Mouse (Mus musculus) erythroblast, embryonic 14.5 days (primary cell): Measurements from ENCODE around the gene Usp17lc. TPM values are rescaled to one million over a fixed set of nuclear protein-coding genes. Genes with fewer than 3 reads are reported as not detected.
"Not testable (repeated sequence)": the region's sequence is repeated elsewhere in the genome, so short reads cannot be mapped to it uniquely, and the experiment has no call there.

Experiments
- H3K27me3 ChIP-seq: 2 replicates; pipeline ENCODE4 v1.6.1; 2012; ENCODE audit warnings: inconsistent platforms; ENCODE audit not compliant: control insufficient read depth
- H3K36me3 ChIP-seq: 2 replicates; pipeline ENCODE4 v1.6.1; 2012; ENCODE audit warnings: mild to moderate bottlenecking, inconsistent platforms; ENCODE audit not compliant: control insufficient read depth
- H3K4me1 ChIP-seq: 2 replicates; pipeline ENCODE4 v1.6.1; 2012; ENCODE audit warnings: inconsistent platforms; ENCODE audit not compliant: control insufficient read depth
- H3K4me3 ChIP-seq: replicated peaks from 2 replicates; pipeline ENCODE3; 2012; ENCODE audit warnings: moderate library complexity, mild to moderate bottlenecking, inconsistent platforms
- H3K9me3 ChIP-seq: 2 replicates; pipeline ENCODE4 v1.6.1; 2012; ENCODE audit warnings: low read length, inconsistent platforms, mixed read lengths; ENCODE audit not compliant: control insufficient read depth
- GATA1 ChIP-seq: IDR thresholded peaks from 2 replicates; pipeline ENCODE4 v1.6.1; 2012; ENCODE audit warnings: low read length, inconsistent platforms, mixed read lengths
- TAL1 ChIP-seq: IDR thresholded peaks from 3 replicates; pipeline ENCODE4 v1.6.1; 2012; ENCODE audit warnings: low read length, inconsistent platforms, mixed read lengths
- polyA plus RNA-seq: library from polyadenylated mRNA; stranded (reverse); fragments of >175 nt; gene quantifications from 2 replicates; pipeline ENCODE4 v1.2.3, GENCODE M21; 2012

The Usp17lc gene
- polyA plus RNA-seq = not detected in 2 replicates

GRCm38 (mm10) chr7:103414772-103415171, at the start of gene Usp17lc:
Gene Usp17lc, plus strand, starts transcription at chr7:103415072.
- H3K4me1 ChIP-seq, H3K27me3 ChIP-seq, H3K4me3 ChIP-seq, H3K9me3 ChIP-seq, H3K36me3 ChIP-seq: not testable (repeated sequence)

GRCm38 (mm10) chr7:103386077-103386476, 28.8 kb upstream of the Usp17lc start, which contains the start of gene Olfr603:
Gene Olfr603, minus strand, starts transcription at chr7:103386177.
- Histone ChIP-seq H3K4me1 (no peaks in the 10 kb centered on the region), H3K36me3 (no peaks in the 10 kb centered on the region)

DNA sequence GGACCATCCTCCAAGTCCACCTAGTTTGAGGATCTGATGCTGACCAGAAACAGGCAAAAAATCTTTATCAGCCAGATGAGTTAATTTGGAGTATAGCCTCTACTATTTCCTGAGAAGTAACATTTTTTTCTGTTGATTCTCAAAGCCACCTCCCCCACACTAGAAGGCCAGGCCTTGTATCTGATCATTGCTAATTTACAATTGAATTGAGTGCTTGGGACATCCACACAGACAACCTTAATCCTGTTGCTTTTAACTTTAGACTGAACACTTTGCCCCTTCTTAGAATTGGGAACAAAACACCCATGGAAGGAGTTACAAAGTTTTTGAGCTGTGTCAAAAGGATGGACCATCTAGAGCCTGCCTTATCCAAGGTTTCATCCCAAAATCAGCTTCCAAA, 17.1 kb upstream of the Usp17lc start:
- no peak for TF ChIP-seq TAL1
- no peak for TF ChIP-seq GATA1
- no peaks in the 10 kb centered on the region for H3K9me3 ChIP-seq
- H3K27me3 ChIP-seq = no peaks in the 10 kb centered on the region
- no peaks in the 10 kb centered on the region for H3K36me3 ChIP-seq
- no peaks in the 10 kb centered on the region for H3K4me1 ChIP-seq
- no peak overlapping the region for H3K4me3 ChIP-seq

More at GRCm38 (mm10) chr7:103386077-103386476, 28.8 kb upstream of the Usp17lc start, which contains the start of gene Olfr603:
- TF ChIP-seq TAL1 (no peak), GATA1 (no peak)
- H3K27me3 ChIP-seq = no peaks in the 10 kb centered on the region
- H3K4me3 ChIP-seq = no peak within 1 kb of the TSS
- H3K9me3 ChIP-seq = no peaks in the 10 kb centered on the region

DNA sequence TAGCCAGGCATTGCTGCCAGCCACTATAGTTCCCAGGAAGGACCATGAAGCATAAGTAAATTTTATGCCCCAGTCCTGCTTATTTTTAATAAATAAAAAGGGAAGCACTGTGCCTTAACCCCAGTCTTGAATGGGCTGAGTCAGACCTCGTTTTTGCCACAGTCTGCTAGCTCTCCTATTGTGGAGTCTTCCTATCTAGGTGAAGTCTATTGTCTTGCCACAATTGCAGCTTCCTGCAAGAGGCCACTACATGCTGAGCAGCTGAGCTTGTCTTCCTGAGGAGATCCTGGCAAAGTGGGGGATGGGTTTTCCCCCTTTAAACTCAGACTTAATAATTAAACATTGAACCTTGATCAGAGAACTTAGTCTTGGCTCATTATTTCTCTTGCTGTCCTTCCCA, 15.9 kb upstream of the Usp17lc start:
- Histone ChIP-seq H3K4me3 (no peak overlapping the region), H3K27me3 (no peaks in the 10 kb centered on the region), H3K4me1 (no peaks in the 10 kb centered on the region), H3K9me3 (no peaks in the 10 kb centered on the region), H3K36me3 (no peaks in the 10 kb centered on the region)
- TF ChIP-seq GATA1 (no peak), TAL1 (no peak)

GRCm38 (mm10) chr7:103406521-103407055, 8.3 kb upstream of the Usp17lc start:
- H3K36me3 ChIP-seq, H3K4me1 ChIP-seq, H3K27me3 ChIP-seq, H3K9me3 ChIP-seq, H3K4me3 ChIP-seq: not testable (repeated sequence)

GRCm38 (mm10) chr7:103445339-103445738, 30.5 kb downstream of the Usp17lc start, which contains the start of gene Olfr605:
Gene Olfr605, minus strand, starts transcription at chr7:103445439.
- H3K9me3 ChIP-seq = peaks cover 7% of the 10 kb centered on the region
- no peak for TF ChIP-seq TAL1
- no peak for TF ChIP-seq GATA1
- no peak within 1 kb of the TSS for H3K4me3 ChIP-seq
- no peaks in the 10 kb centered on the region for H3K4me1 ChIP-seq
- no peaks in the 10 kb centered on the region for H3K27me3 ChIP-seq
- no peaks in the 10 kb centered on the region for H3K36me3 ChIP-seq

- H3K4me3 ChIP-seq = no peak within 1 kb of the TSS
- H3K4me1 ChIP-seq = no peaks in the 10 kb centered on the region
- TF ChIP-seq TAL1 = no peak
- TF ChIP-seq GATA1 = no peak
- no peaks in the 10 kb centered on the region for H3K36me3 ChIP-seq
- no peaks in the 10 kb centered on the region for H3K27me3 ChIP-seq
- H3K9me3 ChIP-seq = no peaks in the 10 kb centered on the region
These were observed 33.9 kb downstream of the Usp17lc start, which contains the start of gene Olfr606 for GRCm38 (mm10) chr7:103448746-103449145. Gene Olfr606, plus strand, starts transcription at chr7:103449046.

- no peaks in the 10 kb centered on the region for H3K27me3 ChIP-seq
- H3K4me1 ChIP-seq = no peaks in the 10 kb centered on the region
- no peak for TF ChIP-seq TAL1
- no peak for TF ChIP-seq GATA1
- H3K36me3 ChIP-seq = no peaks in the 10 kb centered on the region
- H3K4me3 ChIP-seq = no peak overlapping the region
- peaks cover 2% of the 10 kb centered on the region; the same call in 1 of the 2 replicates for H3K9me3 ChIP-seq
These were observed 45.7 kb downstream of the Usp17lc start for GRCm38 (mm10) chr7:103460590-103460989.

Other genes with a start within 250 kb of the Usp17lc start
- gene Olfr591, start 236.7 kb upstream of the Usp17lc start, polyA plus RNA-seq = not detected in 2 replicates
- not detected in 2 replicates for gene Olfr592, start 230.3 kb upstream of the Usp17lc start, polyA plus RNA-seq
- not detected in 2 replicates for gene Olfr593, start 203.2 kb upstream of the Usp17lc start, polyA plus RNA-seq
- 0.02 TPM in 1 of 2 replicates, not detected in the other for gene Olfr594, start 198.1 kb upstream of the Usp17lc start, polyA plus RNA-seq
- not detected in 2 replicates for gene Usp17ld, start 162.6 kb upstream of the Usp17lc start, polyA plus RNA-seq
- gene Olfr596, start 109.4 kb upstream of the Usp17lc start, polyA plus RNA-seq = not detected in 2 replicates
- gene Olfr597, start 98.8 kb upstream of the Usp17lc start, polyA plus RNA-seq = not detected in 2 replicates
- 0.04 TPM in 1 of 2 replicates, not detected in the other for gene Olfr598, start 91.5 kb upstream of the Usp17lc start, polyA plus RNA-seq
- gene Olfr599, start 79.2 kb upstream of the Usp17lc start, polyA plus RNA-seq = not detected in 2 replicates
- not detected in 2 replicates for gene Olfr600, start 65.4 kb upstream of the Usp17lc start, polyA plus RNA-seq
- not detected in 2 replicates for gene Olfr601, start 52.4 kb upstream of the Usp17lc start, polyA plus RNA-seq
- gene Olfr603, start 28.9 kb upstream of the Usp17lc start, polyA plus RNA-seq = not detected in 2 replicates
- gene Olfr605, start 30.4 kb downstream of the Usp17lc start, polyA plus RNA-seq = not detected in 2 replicates
- not detected in 2 replicates for gene Olfr606, start 34.0 kb downstream of the Usp17lc start, polyA plus RNA-seq
- not detected in 2 replicates for gene Olfr607, start 49.1 kb downstream of the Usp17lc start, polyA plus RNA-seq
- gene Olfr608, start 54.8 kb downstream of the Usp17lc start, polyA plus RNA-seq = not detected in 2 replicates
- not detected in 2 replicates for gene Olfr609, start 83.0 kb downstream of the Usp17lc start, polyA plus RNA-seq
- gene Olfr610, start 97.0 kb downstream of the Usp17lc start, polyA plus RNA-seq = not detected in 2 replicates
- gene Olfr611, start 105.8 kb downstream of the Usp17lc start, polyA plus RNA-seq = not detected in 2 replicates
- not detected in 2 replicates for gene Olfr612, start 127.6 kb downstream of the Usp17lc start, polyA plus RNA-seq
- gene Olfr613, start 133.0 kb downstream of the Usp17lc start, polyA plus RNA-seq = not detected in 2 replicates
- not detected in 2 replicates for gene Olfr615, start 141.0 kb downstream of the Usp17lc start, polyA plus RNA-seq
- not detected in 2 replicates for gene Olfr616, start 154.1 kb downstream of the Usp17lc start, polyA plus RNA-seq
- gene Olfr617, start 158.0 kb downstream of the Usp17lc start, polyA plus RNA-seq = not detected in 2 replicates
- not detected in 2 replicates for gene Olfr618, start 175.0 kb downstream of the Usp17lc start, polyA plus RNA-seq
- not detected in 2 replicates for gene Olfr619, start 185.5 kb downstream of the Usp17lc start, polyA plus RNA-seq
- not detected in 2 replicates for gene Olfr620, start 197.5 kb downstream of the Usp17lc start, polyA plus RNA-seq
- gene Olfr622, start 227.6 kb downstream of the Usp17lc start, polyA plus RNA-seq = not detected in 2 replicates
- gene Olfr623, start 248.6 kb downstream of the Usp17lc start, polyA plus RNA-seq = not detected in 2 replicates